Mouse (Mus musculus) urinary bladder, postnatal 36 days (tissue): ENCODE results near the gene Baiap2l1.
"Not testable (repeated sequence)": the region's sequence is repeated elsewhere in the genome, so short reads cannot be mapped to it uniquely, and the experiment has no call there.

Experiments
- DNase-seq, 2 experiments: peaks; one replicate each; pipeline ENCODE4 v3.0.0; 2022; ENCODE audit warnings: low spot score in 2 of 2, mixed read lengths in 1 of 2

The Baiap2l1 gene

GRCm38 (mm10) chr5:144357881-144358591, at the start of gene Baiap2l1:
Baiap2l1 (minus strand) TSS chr5:144358112.
- DNase-seq, result peak; percentile 94 to 96

- DNase-seq, result no peak
These were observed 48.3 kb upstream of the Baiap2l1 start for GRCm38 (mm10) chr5:144406256-144406655.

GRCm38 (mm10) chr5:144400821-144401220, 42.9 kb upstream of the Baiap2l1 start:
- no peak for DNase-seq

GRCm38 (mm10) chr5:144397566-144397965, 39.7 kb upstream of the Baiap2l1 start:
- no peak for DNase-seq

- no peak for DNase-seq
These were observed 36.2 kb upstream of the Baiap2l1 start for GRCm38 (mm10) chr5:144394142-144394541.

GRCm38 (mm10) chr5:144387851-144388250, 29.9 kb upstream of the Baiap2l1 start:
- DNase-seq, result peak; percentile 33 to 55

GRCm38 (mm10) chr5:144383936-144384335, 26.0 kb upstream of the Baiap2l1 start:
- no peak for DNase-seq

- DNase-seq, result no peak
These were observed 23.9 kb upstream of the Baiap2l1 start for GRCm38 (mm10) chr5:144381782-144382181.

- DNase-seq, result no peak
These were observed 22.8 kb upstream of the Baiap2l1 start for GRCm38 (mm10) chr5:144380689-144381088.

- DNase-seq, result no peak
These were observed 21.5 kb upstream of the Baiap2l1 start for GRCm38 (mm10) chr5:144379431-144379830.

GRCm38 (mm10) chr5:144372885-144373284, 15.0 kb upstream of the Baiap2l1 start:
- DNase-seq, result no peak

GRCm38 (mm10) chr5:144372177-144372576, 14.3 kb upstream of the Baiap2l1 start:
- DNase-seq, result peak; percentile 73 to 74

- DNase-seq, result no peak
These were observed 13.1 kb upstream of the Baiap2l1 start for GRCm38 (mm10) chr5:144370986-144371385.

- DNase-seq, result no peak
These were observed 10.8 kb upstream of the Baiap2l1 start for GRCm38 (mm10) chr5:144368661-144369205.

- not testable (repeated sequence) for DNase-seq
These were observed 8.6 kb upstream of the Baiap2l1 start for GRCm38 (mm10) chr5:144366551-144366950.

- DNase-seq, result peak in 1 of 2 experiments; percentile 17
These were observed 6.9 kb upstream of the Baiap2l1 start for GRCm38 (mm10) chr5:144364680-144365357.

GRCm38 (mm10) chr5:144360346-144360745, 2.4 kb upstream of the Baiap2l1 start:
- no peak for DNase-seq

GRCm38 (mm10) chr5:144359886-144360285, 2.0 kb upstream of the Baiap2l1 start:
- no peak for DNase-seq

- no peak for DNase-seq
These were observed 643 bp upstream of the Baiap2l1 start for GRCm38 (mm10) chr5:144358592-144358917.

- peak in 1 of 2 experiments; percentile 12 for DNase-seq
These were observed 396 bp downstream of the Baiap2l1 start for GRCm38 (mm10) chr5:144357551-144357880.

- no peak for DNase-seq
These were observed 996 bp downstream of the Baiap2l1 start for GRCm38 (mm10) chr5:144356776-144357455.

- no peak for DNase-seq
These were observed 5.5 kb downstream of the Baiap2l1 start for GRCm38 (mm10) chr5:144352250-144353047.
